Mouse (Mus musculus): ENCODE measurements around the gene Znrf1.

- no peak for TF ChIP-seq CTCF (IDR thresholded peaks at IDR 0.05; ENCODE audit: borderline replicate concordance, insufficient read depth, low read depth, low read length)
- TF ChIP-seq POLR2A (IDR thresholded peaks at IDR 0.05; ENCODE audit: borderline replicate concordance, insufficient read depth, low read length), result no peak
Observed at GRCm38 (mm10) chr8:111501724-111502464, 34.0 kb upstream of the Znrf1 start.
